ENCODE assay signal across 9 mouse cellular contexts in genomic region chr1:155050897-155051592, GRCm38 (mm10). TPM values are rescaled to one million over a fixed set of nuclear protein-coding genes. Genes with fewer than 3 reads are reported as not detected.
DNase-seq lines count a peak whose midpoint lies in the region; ATAC-seq and TF ChIP-seq lines count a peak whose summit lies in the region.
"Had no signal": no experiment of that assay in that cellular context is flagged by ENCODE, and none has a peak within 500 bp of the region (broad histone marks: within the 10 kb centered on the region; RNA-seq: fewer than 3 reads in every experiment).

No protein-coding gene starts in this region.

- 50% methylated on average over 9 of the region's 9 CpGs for WGBS in kidney, postnatal 0 days
- 93% methylated on average over 9 of the region's 9 CpGs for WGBS in limb, embryonic 10.5 days
- 88% methylated on average over 9 of the region's 9 CpGs for WGBS in intestine, embryonic 15.5 days
- 38% methylated on average over 9 of the region's 9 CpGs for WGBS in thymus, adult 2 months

- no peaks in the 10 kb centered on the region for H3K9me3 ChIP-seq in kidney, postnatal 0 days (replicated peaks; ENCODE audit: low read length)
- no peaks in the 10 kb centered on the region for H3K9me3 ChIP-seq in limb, embryonic 10.5 days (replicated peaks)
- no peaks in the 10 kb centered on the region for H3K9me3 ChIP-seq in intestine, embryonic 15.5 days
- H3K9me3 ChIP-seq: hindbrain, embryonic 15.5 days had no signal

- no peak for TF ChIP-seq CTCF in kidney, postnatal 0 days (IDR thresholded peaks at IDR 0.05; ENCODE audit: low read depth)
- TF ChIP-seq CTCF in thymus, adult 2 months (IDR thresholded peaks at IDR 0.05; ENCODE audit: borderline replicate concordance, control insufficient read depth, extremely low read depth, insufficient read depth, low read length, poor library complexity): no peak

- H3K9ac ChIP-seq in kidney, postnatal 0 days (ENCODE audit: low read depth, low read length): no peak overlapping the region
- H3K9ac ChIP-seq in intestine, embryonic 15.5 days: no peak overlapping the region
- H3K9ac ChIP-seq: hindbrain, embryonic 15.5 days had no signal

- H3K36me3 ChIP-seq in kidney, postnatal 0 days (ENCODE audit: insufficient read depth, low read length): no peaks in the 10 kb centered on the region
- no peaks in the 10 kb centered on the region for H3K36me3 ChIP-seq in limb, embryonic 10.5 days
- no peaks in the 10 kb centered on the region for H3K36me3 ChIP-seq in intestine, embryonic 15.5 days
- H3K36me3 ChIP-seq in thymus, adult 2 months (ENCODE audit: control insufficient read depth, insufficient read depth, low read length): no peaks in the 10 kb centered on the region
- H3K36me3 ChIP-seq: hindbrain, embryonic 15.5 days had no signal

- H3K27ac ChIP-seq in kidney, postnatal 0 days: peak overlapping the region; percentile 55
- H3K27ac ChIP-seq in limb, embryonic 10.5 days: peak overlapping the region; percentile 84
- H3K27ac ChIP-seq in intestine, embryonic 15.5 days: no peak overlapping the region
- no peak overlapping the region for H3K27ac ChIP-seq in thymus, adult 2 months (ENCODE audit: control insufficient read depth, insufficient read depth, low read length)

- H3K27me3 ChIP-seq in kidney, postnatal 0 days (ENCODE audit: insufficient read depth, low read length): no peaks in the 10 kb centered on the region
- H3K27me3 ChIP-seq in limb, embryonic 10.5 days (ENCODE audit: low read depth, poor library complexity, severe bottlenecking): no peaks in the 10 kb centered on the region
- no peaks in the 10 kb centered on the region for H3K27me3 ChIP-seq in intestine, embryonic 15.5 days (replicated peaks)
- H3K27me3 ChIP-seq in thymus, adult 2 months (ENCODE audit: control insufficient read depth, insufficient read depth, low read length): no peaks in the 10 kb centered on the region
- H3K27me3 ChIP-seq: hindbrain, embryonic 15.5 days had no signal

- DNase-seq in kidney, postnatal 0 days (ENCODE audit: low spot score): no peak
- DNase-seq in kidney, postnatal 25 days: no peak
- peak; percentile 63 for DNase-seq in CD4-positive helper T cell, adult 2 months (ENCODE audit: low read depth, low spot score)
- DNase-seq in brain, adult 2 months (ENCODE audit: low read depth, low spot score): peak; percentile 94
- DNase-seq in limb, embryonic 10.5 days (ENCODE audit: low spot score): no peak
- no peak for DNase-seq in cerebellum, postnatal 14 days
- no peak for DNase-seq in thymus, adult 2 months

- no peak for TF ChIP-seq POLR2A in thymus, adult 2 months (IDR thresholded peaks at IDR 0.05; ENCODE audit: control insufficient read depth, extremely low read depth, insufficient read depth, low read length, poor library complexity)

- no peak overlapping the region for H3K4me2 ChIP-seq in kidney, postnatal 0 days (ENCODE audit: low read length)
- H3K4me2 ChIP-seq in intestine, embryonic 15.5 days (replicated peaks): no peak overlapping the region
- H3K4me2 ChIP-seq: hindbrain, embryonic 15.5 days had no signal

- peaks cover 17% of the 10 kb centered on the region for H3K4me1 ChIP-seq in kidney, postnatal 0 days (replicated peaks; ENCODE audit: insufficient read depth, low read length)
- peaks cover 62% of the 10 kb centered on the region for H3K4me1 ChIP-seq in limb, embryonic 10.5 days
- H3K4me1 ChIP-seq in intestine, embryonic 15.5 days (replicated peaks): peaks cover 27% of the 10 kb centered on the region
- H3K4me1 ChIP-seq in thymus, adult 2 months (replicated peaks; ENCODE audit: control insufficient read depth, insufficient read depth, low read length): peaks cover 32% of the 10 kb centered on the region

- H3K4me3 ChIP-seq in kidney, postnatal 0 days (replicated peaks; ENCODE audit: low read depth, low read length): no peak overlapping the region
- H3K4me3 ChIP-seq in limb, embryonic 10.5 days: no peak overlapping the region
- H3K4me3 ChIP-seq in intestine, embryonic 15.5 days (replicated peaks): no peak overlapping the region
- no peak overlapping the region for H3K4me3 ChIP-seq in thymus, adult 2 months (ENCODE audit: control insufficient read depth, insufficient read depth, low read length)
- H3K4me3 ChIP-seq: hindbrain, embryonic 15.5 days had no signal

- peak; percentile 29; the same call in 1 of the 2 replicates for ATAC-seq in kidney, postnatal 0 days (replicated peaks; ENCODE audit: low FRiP score, low read depth)
- no peak for ATAC-seq in intestine, embryonic 15.5 days

RNA-seq across cellular contexts. Expression of gene Ier5, which starts 48.4 kb away (rescaled TPM):
- 8.0 and 11.4 TPM in 2 replicates for polyA plus RNA-seq in kidney, postnatal 0 days (2015; fragmentation: Nextera tagmentation; extraction: Ambion mirVana)
- 4.5 and 6.9 TPM in 2 replicates for polyA plus RNA-seq in limb, embryonic 10.5 days (2016; fragmentation: Nextera tagmentation; extraction: Ambion mirVana)
- 3.8 and 4.8 TPM in 2 replicates for polyA plus RNA-seq in intestine, embryonic 15.5 days (2015; fragmentation: Nextera tagmentation; extraction: Ambion mirVana)
- polyA plus RNA-seq in thymus, adult 2 months (2012; rRNA removed): 37.2 and 44.0 TPM in 2 replicates

Comparison
In these comparisons a context has a peak if more than half of its experiments do, and no peak if none do; other contexts are left out.
1. DNase-seq: peak in CD4-positive helper T cell, adult 2 months (single experiment) and brain, adult 2 months (single experiment); none in kidney, postnatal 0 days (single experiment), kidney, postnatal 25 days (0 of 2), limb, embryonic 10.5 days (single experiment), cerebellum, postnatal 14 days (0 of 2) and thymus, adult 2 months (single experiment).
2. H3K27ac ChIP-seq: peak in kidney, postnatal 0 days (single experiment) and limb, embryonic 10.5 days (single experiment); none in intestine, embryonic 15.5 days (single experiment) and thymus, adult 2 months (single experiment).